Mouse (Mus musculus): ENCODE data around the gene Maml3.

- TF ChIP-seq EP300 (IDR thresholded peaks at IDR 0.05; ENCODE audit: low read depth): no peak
- no peak for TF ChIP-seq CTCF (IDR thresholded peaks at IDR 0.05; ENCODE audit: low read depth)
Observed at GRCm38 (mm10) chr3:51816517-51817285, 288.2 kb downstream of the Maml3 start.
